Mouse (Mus musculus): ENCODE measurements around the gene P3h4.
A peak's percentile ranks its signal among the peaks of the same experiment; 100 is the strongest.
"Not testable (repeated sequence)": the region's sequence is repeated elsewhere in the genome, so short reads cannot be mapped to it uniquely, and the experiment has no call there.

P3h4 gene

DNA sequence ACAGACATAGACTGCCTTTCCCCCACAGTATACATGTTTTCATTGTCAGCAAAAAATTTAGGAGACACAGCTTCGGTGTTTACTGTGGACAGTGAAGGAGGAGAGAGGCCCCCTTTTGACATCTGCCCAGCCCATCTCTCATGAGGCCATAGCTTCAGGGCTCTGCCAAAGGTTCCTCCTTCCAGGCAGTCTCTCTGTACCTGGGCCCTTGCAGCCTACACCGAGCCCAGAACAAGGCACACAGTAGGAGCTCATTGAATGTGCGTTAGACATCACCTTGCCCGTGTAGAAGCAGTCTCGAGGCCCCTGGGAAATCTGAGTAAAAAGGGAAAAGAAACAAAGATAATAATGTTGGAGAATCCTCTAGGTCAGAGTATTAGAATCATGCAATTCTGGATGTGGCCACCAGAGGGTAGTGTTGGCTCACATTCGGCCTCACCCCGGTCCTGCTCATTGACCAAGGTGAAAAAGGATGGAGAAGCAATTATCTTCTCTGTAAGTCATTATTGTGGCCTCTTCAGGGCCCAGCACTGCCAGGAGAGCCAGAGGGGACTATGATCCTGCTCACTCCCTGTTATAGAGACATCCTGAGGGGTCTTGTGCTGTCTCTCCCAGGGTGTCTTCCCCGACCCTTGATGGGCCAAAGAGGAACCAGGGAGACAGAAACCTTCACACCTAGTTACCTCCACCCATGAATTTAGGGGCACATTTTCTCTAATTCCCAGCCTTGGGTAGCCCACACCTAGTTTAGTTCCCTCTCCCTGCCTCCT is 52.2 kb downstream of the P3h4 start:
- DNase-seq (ENCODE audit: low spot score in 2 of 2): peak; percentile 67 to 75

DNA sequence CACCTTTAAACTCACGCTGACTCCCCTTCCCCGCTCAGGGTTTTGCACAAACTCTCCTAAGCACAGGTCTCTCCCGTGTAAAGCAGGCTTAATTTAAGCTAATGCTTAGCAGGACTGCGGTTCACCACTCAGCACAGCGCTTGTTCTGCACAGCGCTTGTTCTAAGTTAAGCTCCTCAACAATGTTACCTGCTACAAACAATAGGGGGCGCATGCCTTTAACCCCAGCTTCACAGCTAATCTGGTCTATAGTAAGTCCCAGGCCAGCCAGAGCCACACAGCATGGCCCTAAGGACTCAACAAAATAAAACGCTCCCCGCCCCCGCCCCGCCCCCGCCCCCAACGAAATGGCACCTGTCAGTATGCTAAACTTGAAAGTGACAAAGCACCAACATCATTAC is 53.6 kb downstream of the P3h4 start:
- DNase-seq (ENCODE audit: low spot score in 2 of 2): not testable (repeated sequence)

DNA sequence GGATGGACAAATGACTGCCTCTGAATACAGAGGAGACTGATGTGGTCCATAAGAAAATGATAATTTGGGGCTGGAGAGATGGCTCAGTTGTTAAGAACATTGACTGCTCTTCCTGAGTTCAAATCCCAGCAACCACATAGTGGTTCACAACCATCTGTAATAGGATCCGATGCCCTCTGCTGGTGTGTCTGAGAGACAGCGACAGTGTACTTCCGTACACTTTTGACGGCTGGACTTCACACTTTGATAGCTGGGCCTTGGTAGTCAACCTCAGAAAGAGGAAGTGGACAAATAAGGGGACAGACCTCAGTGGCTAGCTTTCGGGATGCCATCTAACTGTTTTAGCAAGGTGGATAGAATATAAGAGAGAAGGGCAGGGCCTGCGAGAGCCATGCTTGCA is 54.5 kb downstream of the P3h4 start:
- no peak for DNase-seq (ENCODE audit: low spot score in 2 of 2)

Data from urinary bladder, postnatal 36 days (tissue).